Mouse (Mus musculus) left cerebral cortex, adult 8-10 months (tissue): Measurements from ENCODE around the gene Baz2b. TPM values are rescaled to one million over a fixed set of nuclear protein-coding genes. Genes with fewer than 3 reads are reported as not detected.
"Not testable (repeated sequence)": the region's sequence is repeated elsewhere in the genome, so short reads cannot be mapped to it uniquely, and the experiment has no call there.

Experiments
- DNase-seq, 2 experiments: peaks; one replicate each; pipeline ENCODE4 v3.0.0; 2022; ENCODE audit warnings: low spot score in 2 of 2
- total RNA-seq, 4 experiments: library from RNA; stranded (reverse); gene quantifications; 2 replicates each; pipeline ENCODE4 v1.2.4; 2022

Gene Baz2b
- total RNA-seq, 4 experiments from 2014 or later: 51.5 to 64.8 (median 61.7) TPM

DNA sequence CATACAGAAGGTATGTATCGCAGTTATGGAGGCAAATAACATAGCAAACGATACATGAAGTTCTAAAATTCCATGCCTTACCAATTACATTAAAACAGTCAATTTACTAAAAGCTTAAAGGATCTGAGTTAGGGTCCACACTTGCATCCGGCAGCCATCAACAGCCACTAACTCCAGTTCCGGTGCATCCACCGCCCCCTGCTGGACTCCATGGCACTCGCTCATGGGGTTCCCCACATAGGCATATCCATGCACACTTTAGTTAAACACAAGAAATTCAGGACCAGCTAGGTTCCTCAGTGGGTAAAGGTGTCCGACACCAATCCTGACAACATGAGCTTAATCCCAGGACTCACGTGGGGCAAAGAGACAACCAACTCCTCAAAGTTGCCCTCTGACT lies 9.0 kb downstream of the Baz2b start:
- no peak for DNase-seq

DNA sequence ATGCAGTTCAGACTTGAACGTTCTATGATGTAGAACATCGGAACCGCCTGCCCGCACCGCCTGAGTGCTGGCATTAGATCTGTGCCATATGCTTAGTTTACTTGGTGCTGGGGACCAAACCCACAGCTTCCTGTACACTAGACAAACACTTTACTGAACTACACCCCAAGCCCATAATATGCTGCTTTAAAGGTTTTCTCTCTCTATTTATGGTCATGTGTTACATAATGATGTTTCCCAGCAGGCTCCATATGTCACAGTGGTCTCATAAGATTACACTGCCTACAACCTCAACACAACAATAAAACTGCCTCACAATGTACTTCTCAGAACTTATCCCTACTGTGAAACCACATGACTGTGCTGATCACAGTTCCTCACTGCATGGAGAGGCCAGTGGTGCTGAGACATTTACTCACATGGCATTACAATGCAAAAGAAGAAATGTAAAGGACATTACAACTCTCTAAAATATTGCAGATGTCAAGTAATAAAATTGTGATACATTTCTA lies 9.5 kb downstream of the Baz2b start:
- no peak for DNase-seq

GRCm38 (mm10) chr2:60196841-60197240 lies 12.8 kb downstream of the Baz2b start:
- no peak for DNase-seq

GRCm38 (mm10) chr2:60181696-60182095 lies 27.9 kb downstream of the Baz2b start:
- DNase-seq: no peak

GRCm38 (mm10) chr2:60177490-60177889 lies 32.1 kb downstream of the Baz2b start:
- no peak for DNase-seq

GRCm38 (mm10) chr2:60176087-60176486 lies 33.6 kb downstream of the Baz2b start:
- no peak for DNase-seq

DNA sequence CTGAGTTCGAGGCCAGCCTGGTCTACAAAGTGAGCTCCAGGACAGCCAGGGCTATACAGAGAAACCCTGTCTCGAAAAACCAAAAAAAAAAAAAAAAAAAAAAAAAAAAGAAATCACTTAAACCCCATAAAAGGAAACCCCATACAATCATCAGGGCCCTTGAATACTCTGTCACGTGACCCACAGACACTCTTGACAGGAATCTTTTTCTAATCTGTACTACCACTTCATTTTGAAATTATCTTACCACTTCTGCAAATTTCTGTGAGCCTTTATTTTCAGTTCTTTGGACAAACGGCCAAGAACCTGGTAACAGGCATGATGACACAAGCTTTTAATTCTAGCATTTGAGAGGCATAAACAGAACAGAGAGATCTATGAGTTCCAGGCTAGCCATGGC lies 34.6 kb downstream of the Baz2b start:
- no peak for DNase-seq

DNA sequence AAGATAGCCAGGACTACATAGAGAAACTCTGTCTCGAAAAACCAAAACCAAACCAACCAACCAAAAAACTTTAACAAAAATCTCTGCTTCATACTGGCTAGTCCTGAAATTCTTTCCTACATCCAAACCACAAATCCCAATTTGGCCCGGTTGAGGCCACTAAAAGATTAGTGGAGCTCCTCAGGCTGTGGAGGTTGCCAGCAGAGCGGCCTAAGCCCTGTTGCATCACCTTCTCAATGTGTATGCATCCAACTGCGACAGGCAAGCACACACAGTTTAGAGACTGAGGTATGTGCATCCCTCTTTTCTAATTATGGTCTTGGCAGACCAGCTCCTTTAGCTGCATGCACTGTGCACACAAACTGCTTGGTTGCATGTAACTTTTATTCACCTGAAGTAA lies 36.0 kb downstream of the Baz2b start:
- no peak for DNase-seq

DNA sequence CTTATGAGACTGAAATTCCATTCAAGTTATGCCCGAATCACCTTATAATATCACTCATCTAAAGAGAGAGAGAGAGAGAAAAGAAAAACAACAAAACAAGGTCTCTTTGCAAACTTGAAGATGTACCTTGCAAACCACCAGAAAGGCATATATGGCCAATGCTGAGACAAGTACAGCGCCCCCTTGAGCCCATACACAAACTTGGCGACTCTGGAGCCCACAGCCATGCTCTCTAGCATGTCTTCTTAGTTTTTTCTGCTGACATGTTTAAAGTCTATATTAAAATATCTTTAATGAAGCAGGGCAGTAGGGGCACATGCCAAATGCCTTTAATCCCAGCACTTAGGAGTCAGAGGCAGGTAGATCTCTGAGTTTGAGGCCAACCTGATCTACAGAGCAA lies 36.4 kb downstream of the Baz2b start:
- DNase-seq: no peak

DNA sequence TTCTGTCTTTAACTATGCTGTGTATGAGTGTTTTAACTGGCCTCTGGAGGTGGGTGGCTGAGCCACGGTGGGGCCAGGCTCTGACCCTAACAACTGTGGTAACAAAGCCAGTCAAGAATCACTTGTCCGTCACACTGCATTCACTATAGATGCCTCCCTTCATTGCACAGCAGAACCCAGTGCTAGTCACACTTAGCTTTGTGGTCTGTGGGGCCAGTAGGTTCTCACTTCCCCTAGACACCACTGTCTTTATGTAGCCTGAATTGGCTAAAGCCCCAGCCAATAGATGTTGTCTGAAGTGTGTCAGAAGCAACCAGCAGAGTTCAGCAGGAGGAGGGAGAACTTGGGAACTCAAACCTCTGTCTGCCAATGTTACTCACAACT lies 37.1 kb downstream of the Baz2b start:
- no peak for DNase-seq

DNA sequence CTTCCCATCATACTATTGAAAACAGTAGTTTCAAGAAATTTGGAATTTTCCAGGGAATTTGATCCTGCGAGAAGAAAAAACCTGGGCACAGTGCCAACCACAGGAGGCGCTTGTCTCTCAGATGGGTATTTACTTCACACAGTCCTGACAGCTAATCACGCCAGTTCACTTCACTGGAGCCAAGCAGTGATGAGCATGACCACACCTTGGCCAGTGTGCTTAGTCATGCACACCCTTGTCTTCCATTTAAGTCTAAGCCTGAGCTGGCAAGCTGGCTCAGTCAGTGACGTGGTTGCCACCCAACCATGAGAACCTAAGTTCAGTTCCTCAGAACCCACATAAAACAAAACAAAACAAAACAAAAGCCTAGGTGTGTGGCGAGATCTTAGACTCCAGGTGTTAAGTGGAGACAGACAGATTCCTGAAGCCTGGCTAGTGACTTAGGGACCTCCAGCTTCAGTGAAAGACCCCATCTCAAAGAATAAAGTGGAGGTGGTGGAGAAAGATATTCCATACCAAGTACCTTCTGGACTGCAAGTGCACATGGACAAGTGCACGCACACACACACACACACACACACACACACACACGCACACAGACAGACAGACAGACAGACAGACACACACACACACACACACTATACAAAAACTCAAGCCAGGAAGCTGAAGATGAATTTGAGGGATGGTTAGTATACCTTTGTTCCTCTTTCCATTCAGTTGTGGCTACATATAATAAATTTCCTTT lies 37.7 kb downstream of the Baz2b start:
- peak in 1 of 2 experiments; percentile 11 for DNase-seq

- no peak for DNase-seq
Observed at GRCm38 (mm10) chr2:60166878-60167277, 42.8 kb downstream of the Baz2b start.

DNA sequence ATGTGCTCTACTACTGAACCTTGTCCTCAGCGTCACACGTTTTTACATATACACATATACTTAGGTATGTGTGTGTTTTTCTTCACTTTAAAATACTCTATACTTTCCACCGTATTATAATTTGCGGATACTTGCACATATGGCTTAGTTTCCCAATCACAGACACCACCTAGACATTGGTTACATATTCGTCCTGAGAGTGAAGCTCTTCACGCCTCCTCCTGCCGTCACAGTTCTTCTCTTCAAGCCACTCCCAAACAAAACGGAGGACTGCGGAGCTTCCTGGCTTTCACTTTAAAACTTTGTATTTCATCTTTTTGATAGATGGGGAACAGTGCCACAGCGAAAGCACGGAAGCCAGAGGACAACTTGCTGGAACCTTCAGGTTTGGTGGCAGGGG lies 44.0 kb downstream of the Baz2b start:
- DNase-seq: no peak

- DNase-seq: no peak
Observed at GRCm38 (mm10) chr2:60163744-60164143, 45.9 kb downstream of the Baz2b start.

DNA sequence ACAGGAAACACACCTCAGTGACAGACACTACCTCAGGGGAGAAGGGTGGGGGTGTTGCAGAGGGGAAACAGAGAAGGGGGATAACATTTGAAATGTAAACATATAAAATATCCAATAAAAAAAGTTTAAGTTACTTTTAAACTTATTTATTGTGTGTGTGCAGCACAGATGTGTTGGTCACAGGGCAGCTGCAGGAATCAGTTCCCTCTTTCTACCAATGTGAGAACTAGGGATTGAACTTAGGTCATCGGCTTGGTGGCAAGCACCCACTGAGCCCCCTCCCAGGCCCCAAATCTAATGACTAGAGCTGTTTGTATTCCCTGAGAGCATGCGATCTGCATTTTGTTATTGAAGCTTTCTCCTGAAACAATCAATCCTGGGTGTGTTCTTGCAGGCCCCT lies 57.2 kb downstream of the Baz2b start:
- DNase-seq: no peak

DNA sequence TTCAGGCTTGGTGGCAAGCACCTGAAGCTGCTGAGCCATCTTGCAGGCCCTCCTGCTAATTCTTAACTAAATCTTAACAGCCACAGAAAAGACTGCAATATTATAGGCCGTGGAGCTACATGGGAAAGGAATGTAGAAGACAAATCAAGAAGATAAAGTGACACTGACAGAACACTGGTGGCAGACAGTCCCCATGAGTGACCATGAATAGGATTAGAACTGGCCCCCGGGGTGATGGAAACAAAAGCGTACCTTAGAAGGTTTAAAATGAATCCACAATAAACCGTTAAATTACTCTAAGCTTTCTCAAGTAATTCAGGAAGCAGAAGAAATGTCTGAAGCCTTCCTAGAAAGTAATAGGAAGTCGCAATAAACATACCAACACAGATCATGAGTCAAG lies 61.0 kb downstream of the Baz2b start:
- no peak for DNase-seq

DNA sequence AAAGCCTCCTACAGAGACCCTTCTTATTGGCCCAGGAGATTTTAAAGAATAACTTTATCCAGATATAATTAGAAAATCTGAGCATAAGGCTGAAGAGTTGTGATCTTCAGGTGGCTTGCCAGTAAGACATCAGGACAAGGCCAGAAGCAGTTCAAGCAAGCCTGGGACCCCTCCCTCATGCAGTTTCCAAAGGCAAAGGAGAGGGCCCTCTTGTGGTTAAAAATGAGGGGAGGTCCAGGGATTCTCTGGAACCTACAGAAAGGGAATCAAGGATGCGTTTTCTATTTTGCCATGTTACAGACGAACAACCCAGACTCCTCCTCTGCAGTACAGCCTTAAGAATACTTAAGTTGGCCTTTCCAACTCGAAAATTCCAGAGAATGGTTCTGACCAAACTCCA lies 62.2 kb downstream of the Baz2b start:
- no peak for DNase-seq

DNA sequence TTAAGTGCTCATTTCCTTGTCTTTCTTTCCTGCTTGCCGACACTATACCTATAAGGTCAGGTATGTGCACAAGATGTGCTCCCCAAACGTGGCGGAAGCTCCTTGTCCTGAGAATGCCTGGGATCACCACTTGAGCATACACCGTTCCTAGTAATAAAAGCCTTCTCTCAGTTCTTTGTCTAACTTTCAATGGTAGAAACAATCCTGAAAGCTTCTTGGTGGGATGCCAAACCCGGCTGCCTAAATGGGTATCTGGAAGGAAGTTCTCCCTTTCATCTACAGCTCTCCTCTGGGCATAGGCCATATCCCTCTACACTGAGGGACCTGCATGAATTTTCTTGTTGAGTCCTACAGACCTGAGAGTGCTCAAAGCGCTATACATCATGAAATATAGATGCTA lies 63.9 kb downstream of the Baz2b start:
- DNase-seq: no peak

GRCm38 (mm10) chr2:60143383-60143782 lies 66.3 kb downstream of the Baz2b start:
- DNase-seq: no peak

GRCm38 (mm10) chr2:60142281-60142680 lies 67.4 kb downstream of the Baz2b start:
- no peak for DNase-seq

GRCm38 (mm10) chr2:60138751-60139162 lies 70.9 kb downstream of the Baz2b start:
- no peak for DNase-seq

GRCm38 (mm10) chr2:60135796-60136195 lies 73.8 kb downstream of the Baz2b start:
- DNase-seq: no peak

- DNase-seq: not testable (repeated sequence)
Observed at GRCm38 (mm10) chr2:60134958-60135357, 74.7 kb downstream of the Baz2b start.

DNA sequence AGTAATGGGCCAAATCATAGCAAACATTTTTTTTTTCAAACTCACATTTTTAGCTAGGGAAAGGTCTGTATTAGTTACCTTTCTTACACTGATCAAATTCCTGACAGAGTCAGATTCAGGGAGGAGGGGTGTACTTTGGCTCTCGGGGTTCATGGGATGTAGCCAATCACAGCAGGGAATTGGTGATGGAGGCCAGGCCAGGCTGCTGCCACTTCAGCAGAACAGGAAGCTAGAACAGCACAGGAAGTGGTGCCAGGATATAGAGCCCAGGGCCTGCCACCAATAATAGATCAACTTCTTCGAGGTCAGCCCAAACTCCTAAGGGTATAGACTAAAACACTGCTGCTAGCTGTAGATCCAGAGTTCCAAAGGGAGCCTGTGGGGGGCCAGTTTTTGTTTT lies 76.6 kb downstream of the Baz2b start:
- no peak for DNase-seq
